Mouse (Mus musculus) liver, adult 2 months (tissue): ENCODE measurements around the gene Dst.

Experiments
- CTCF ChIP-seq: fragments of 200-500 bp; IDR thresholded peaks from 2 replicates; pipeline ENCODE4 v1.5.1; 2011; ENCODE audit warnings: low read depth, low read length, control low read depth
- POLR2A ChIP-seq: fragments of 200-500 bp; IDR thresholded peaks from 2 replicates; pipeline ENCODE4 v1.6.1; 2011; ENCODE audit warnings: low read length, control low read depth; ENCODE audit not compliant: insufficient read depth; ENCODE audit errors: extremely low read depth

- TF ChIP-seq CTCF (no peak), POLR2A (no peak)
These were observed 375.5 kb downstream of the Dst start for GRCm38 (mm10) chr1:34283502-34283901.
